Mouse (Mus musculus): ENCODE data around the gene Hint3. TPM values are rescaled to one million over a fixed set of nuclear protein-coding genes. Genes with fewer than 3 reads are reported as not detected.

The Hint3 gene
- polyA plus RNA-seq, 1 experiment from 2014 or later, result 22.7 TPM

GRCm38 (mm10) chr10:30600542-30600966 is 28.9 kb downstream of the Hint3 start, which contains the start of gene Trmt11:
Gene Trmt11 (minus strand): TSS chr10:30600749.
- no peaks in the 10 kb centered on the region for H3K9me3 ChIP-seq (ENCODE audit: low read length)
- H3K4me3 ChIP-seq (ENCODE audit: low read length), result peak within 1 kb of the TSS; percentile 72
- peak within 1 kb of the TSS; percentile 90 for H3K4me2 ChIP-seq (replicated peaks; ENCODE audit: low read depth, low read length)
- no peaks in the 10 kb centered on the region for H3K27me3 ChIP-seq (ENCODE audit: insufficient read depth, low read length)
- ATAC-seq (ENCODE audit: low FRiP score, low TSS enrichment), result peak; percentile 98
- peak within 1 kb of the TSS; percentile 83 for H3K27ac ChIP-seq (ENCODE audit: low read length)
- 0% methylated on average over 25 of the region's 28 CpGs for WGBS
- H3K36me3 ChIP-seq (ENCODE audit: insufficient read depth, low read length), result peaks cover 14% of the 10 kb centered on the region
- peak within 1 kb of the TSS; percentile 87 for H3K9ac ChIP-seq (replicated peaks; ENCODE audit: low read length)
- peaks cover 13% of the 10 kb centered on the region for H3K4me1 ChIP-seq (ENCODE audit: insufficient read depth, low read length)

GRCm38 (mm10) chr10:30600094-30600534 is 29.3 kb downstream of the Hint3 start:
- WGBS, result 0% methylated on average over 27 of the region's 27 CpGs
- peaks cover 17% of the 10 kb centered on the region for H3K36me3 ChIP-seq (ENCODE audit: insufficient read depth, low read length)
- ATAC-seq (ENCODE audit: low FRiP score, low TSS enrichment), result peak; percentile 93
- no peaks in the 10 kb centered on the region for H3K9me3 ChIP-seq (ENCODE audit: low read length)
- peak overlapping the region; percentile 87 for H3K9ac ChIP-seq (replicated peaks; ENCODE audit: low read length)
- peak overlapping the region; percentile 90 for H3K4me2 ChIP-seq (replicated peaks; ENCODE audit: low read depth, low read length)
- H3K4me3 ChIP-seq (ENCODE audit: low read length), result peak overlapping the region; percentile 72
- no peaks in the 10 kb centered on the region for H3K27me3 ChIP-seq (ENCODE audit: insufficient read depth, low read length)
- peak overlapping the region; percentile 83 for H3K27ac ChIP-seq (ENCODE audit: low read length)
- peaks cover 13% of the 10 kb centered on the region for H3K4me1 ChIP-seq (ENCODE audit: insufficient read depth, low read length)

- Histone ChIP-seq H3K4me3 (ENCODE audit: low read length) (no peak overlapping the region), H3K36me3 (ENCODE audit: insufficient read depth, low read length) (peaks cover 25% of the 10 kb centered on the region), H3K9me3 (ENCODE audit: low read length) (no peaks in the 10 kb centered on the region), H3K9ac (replicated peaks; ENCODE audit: low read length) (no peak overlapping the region), H3K4me2 (replicated peaks; ENCODE audit: low read depth, low read length) (no peak overlapping the region), H3K27ac (ENCODE audit: low read length) (no peak overlapping the region), H3K27me3 (ENCODE audit: insufficient read depth, low read length) (no peaks in the 10 kb centered on the region), H3K4me1 (ENCODE audit: insufficient read depth, low read length) (no peaks in the 10 kb centered on the region)
- 70% methylated on average over 5 of the region's 5 CpGs for WGBS
- no peak for ATAC-seq (ENCODE audit: low FRiP score, low TSS enrichment)
Measured at GRCm38 (mm10) chr10:30587037-30587436, 42.4 kb downstream of the Hint3 start.

GRCm38 (mm10) chr10:30585691-30586090 is 43.7 kb downstream of the Hint3 start:
- 82% methylated on average over 1 of the region's 1 CpGs for WGBS
- H3K9ac ChIP-seq (replicated peaks; ENCODE audit: low read length), result no peak overlapping the region
- H3K4me1 ChIP-seq (ENCODE audit: insufficient read depth, low read length), result no peaks in the 10 kb centered on the region
- H3K4me3 ChIP-seq (ENCODE audit: low read length), result no peak overlapping the region
- H3K4me2 ChIP-seq (replicated peaks; ENCODE audit: low read depth, low read length), result no peak overlapping the region
- no peak overlapping the region for H3K27ac ChIP-seq (ENCODE audit: low read length)
- H3K9me3 ChIP-seq (ENCODE audit: low read length), result no peaks in the 10 kb centered on the region
- H3K27me3 ChIP-seq (ENCODE audit: insufficient read depth, low read length), result no peaks in the 10 kb centered on the region
- H3K36me3 ChIP-seq (ENCODE audit: insufficient read depth, low read length), result peaks cover 26% of the 10 kb centered on the region
- ATAC-seq (ENCODE audit: low FRiP score, low TSS enrichment), result no peak

- peaks cover 11% of the 10 kb centered on the region for H3K36me3 ChIP-seq (ENCODE audit: insufficient read depth, low read length)
- H3K4me2 ChIP-seq (replicated peaks; ENCODE audit: low read depth, low read length), result no peak overlapping the region
- no peak overlapping the region for H3K9ac ChIP-seq (replicated peaks; ENCODE audit: low read length)
- no peaks in the 10 kb centered on the region for H3K4me1 ChIP-seq (ENCODE audit: insufficient read depth, low read length)
- no peaks in the 10 kb centered on the region for H3K9me3 ChIP-seq (ENCODE audit: low read length)
- no peaks in the 10 kb centered on the region for H3K27me3 ChIP-seq (ENCODE audit: insufficient read depth, low read length)
- H3K27ac ChIP-seq (ENCODE audit: low read length), result no peak overlapping the region
- no peak overlapping the region for H3K4me3 ChIP-seq (ENCODE audit: low read length)
- 86% methylated on average over 5 of the region's 5 CpGs for WGBS
- no peak for ATAC-seq (ENCODE audit: low FRiP score, low TSS enrichment)
Measured at GRCm38 (mm10) chr10:30577670-30578280, 51.7 kb downstream of the Hint3 start.

GRCm38 (mm10) chr10:30566364-30566763 is 63.1 kb downstream of the Hint3 start:
- ATAC-seq (ENCODE audit: low FRiP score, low TSS enrichment), result no peak
- no peak overlapping the region for H3K4me3 ChIP-seq (ENCODE audit: low read length)
- H3K27ac ChIP-seq (ENCODE audit: low read length), result no peak overlapping the region
- H3K4me2 ChIP-seq (replicated peaks; ENCODE audit: low read depth, low read length), result no peak overlapping the region
- no peaks in the 10 kb centered on the region for H3K4me1 ChIP-seq (ENCODE audit: insufficient read depth, low read length)
- peaks cover 27% of the 10 kb centered on the region; the same call in 1 of the 2 replicates for H3K36me3 ChIP-seq (ENCODE audit: insufficient read depth, low read length)
- no peak overlapping the region for H3K9ac ChIP-seq (replicated peaks; ENCODE audit: low read length)
- no peaks in the 10 kb centered on the region for H3K27me3 ChIP-seq (ENCODE audit: insufficient read depth, low read length)
- no peaks in the 10 kb centered on the region for H3K9me3 ChIP-seq (ENCODE audit: low read length)

GRCm38 (mm10) chr10:30564651-30565050 is 64.8 kb downstream of the Hint3 start:
- Histone ChIP-seq H3K36me3 (ENCODE audit: insufficient read depth, low read length) (peaks cover 39% of the 10 kb centered on the region; the same call in 1 of the 2 replicates), H3K4me3 (ENCODE audit: low read length) (no peak overlapping the region), H3K4me2 (replicated peaks; ENCODE audit: low read depth, low read length) (no peak overlapping the region), H3K27ac (ENCODE audit: low read length) (no peak overlapping the region), H3K9ac (replicated peaks; ENCODE audit: low read length) (no peak overlapping the region), H3K9me3 (ENCODE audit: low read length) (no peaks in the 10 kb centered on the region), H3K4me1 (ENCODE audit: insufficient read depth, low read length) (no peaks in the 10 kb centered on the region), H3K27me3 (ENCODE audit: insufficient read depth, low read length) (no peaks in the 10 kb centered on the region)
- no peak for ATAC-seq (ENCODE audit: low FRiP score, low TSS enrichment)
- WGBS, result 86% methylated on average over 3 of the region's 3 CpGs

Other genes with a start within 250 kb of the Hint3 start
- 28.7 and 29.5 TPM in 2 replicates for gene Trmt11, start 28.9 kb downstream of the Hint3 start, polyA plus RNA-seq (2015; fragmentation: Nextera tagmentation; extraction: Ambion mirVana)
- gene Ncoa7, start 173.7 kb upstream of the Hint3 start, polyA plus RNA-seq (2015; fragmentation: Nextera tagmentation; extraction: Ambion mirVana), result 16.9 and 17.5 TPM in 2 replicates
- gene Hey2, start 213.2 kb upstream of the Hint3 start, polyA plus RNA-seq (2015; fragmentation: Nextera tagmentation; extraction: Ambion mirVana), result 5.7 and 6.0 TPM in 2 replicates

Data from kidney, embryonic 16.5 days (tissue).